Mouse (Mus musculus) kidney, postnatal 36 days (tissue): ENCODE results near the gene Nr1h2.
A peak's percentile ranks its signal among the peaks of the same experiment; 100 is the strongest.

Source experiments
- DNase-seq, 2 experiments: peaks; one replicate each; pipeline ENCODE4 v3.0.0; 2021 to 2022; ENCODE audit warnings: mixed read lengths in 2 of 2

Nr1h2 gene

GRCm38 (mm10) chr7:44584265-44584804 lies 30.6 kb upstream of the Nr1h2 start:
- DNase-seq = no peak

GRCm38 (mm10) chr7:44583146-44583545 lies 29.4 kb upstream of the Nr1h2 start:
- no peak for DNase-seq

- no peak for DNase-seq
These were observed 29.0 kb upstream of the Nr1h2 start for GRCm38 (mm10) chr7:44582709-44583108.

GRCm38 (mm10) chr7:44581637-44582036 lies 27.9 kb upstream of the Nr1h2 start:
- DNase-seq = no peak

GRCm38 (mm10) chr7:44576333-44576844 lies 22.6 kb upstream of the Nr1h2 start:
- peak in 1 of 2 experiments; percentile 48 for DNase-seq

- no peak for DNase-seq
These were observed 19.3 kb upstream of the Nr1h2 start for GRCm38 (mm10) chr7:44572956-44573484.

GRCm38 (mm10) chr7:44572213-44572701 lies 18.5 kb upstream of the Nr1h2 start, which contains the start of gene Napsa:
Napsa (plus strand) TSS chr7:44572380.
- peak; percentile 75 to 76 for DNase-seq

- DNase-seq = peak; percentile 52 to 65
These were observed 18.1 kb upstream of the Nr1h2 start for GRCm38 (mm10) chr7:44571811-44572210.

- no peak for DNase-seq
These were observed 17.2 kb upstream of the Nr1h2 start for GRCm38 (mm10) chr7:44570989-44571388.

- no peak for DNase-seq
These were observed 15.1 kb upstream of the Nr1h2 start for GRCm38 (mm10) chr7:44568803-44569202.

- no peak for DNase-seq
These were observed 11.7 kb upstream of the Nr1h2 start for GRCm38 (mm10) chr7:44565414-44565813.

- DNase-seq = peak; percentile 71 to 73
These were observed 10.7 kb upstream of the Nr1h2 start for GRCm38 (mm10) chr7:44564486-44564885.

GRCm38 (mm10) chr7:44563284-44563683 lies 9.5 kb upstream of the Nr1h2 start:
- peak; percentile 27 to 39 for DNase-seq

GRCm38 (mm10) chr7:44560435-44561400 lies 7.0 kb upstream of the Nr1h2 start:
- peak; percentile 82 to 93 for DNase-seq

GRCm38 (mm10) chr7:44557629-44558028 lies 3.9 kb upstream of the Nr1h2 start:
- no peak for DNase-seq

GRCm38 (mm10) chr7:44553196-44553764 lies 471 bp downstream of the Nr1h2 start:
- DNase-seq = peak; percentile 78 to 92

- no peak for DNase-seq
These were observed 1.4 kb downstream of the Nr1h2 start for GRCm38 (mm10) chr7:44552141-44552908.

GRCm38 (mm10) chr7:44551731-44552130 lies 2.0 kb downstream of the Nr1h2 start:
- no peak for DNase-seq

GRCm38 (mm10) chr7:44551301-44551700 lies 2.5 kb downstream of the Nr1h2 start:
- no peak for DNase-seq

GRCm38 (mm10) chr7:44550409-44550678 lies 3.4 kb downstream of the Nr1h2 start:
- DNase-seq = no peak

- no peak for DNase-seq
These were observed 3.9 kb downstream of the Nr1h2 start for GRCm38 (mm10) chr7:44549621-44550408.
